Mouse (Mus musculus) neural tube, embryonic 14.5 days (tissue): Measurements from ENCODE around the gene B3gat3. TPM values are rescaled to one million over a fixed set of nuclear protein-coding genes. Genes with fewer than 3 reads are reported as not detected.
A peak's percentile ranks its signal among the peaks of the same experiment; 100 is the strongest.
"Not testable (repeated sequence)": the region's sequence is repeated elsewhere in the genome, so short reads cannot be mapped to it uniquely, and the experiment has no call there.

Source experiments
- ATAC-seq: fragments of 200-750 bp; cut with Nextera tagmentation; 2 replicates; pipeline ENCODE4 v1.8.0; 2017; ENCODE audit warnings: low read depth, mild to moderate bottlenecking, moderate TSS enrichment, moderate library complexity
- H3K27ac ChIP-seq: fragments of 300-500 bp; sonication (generic); 2 replicates; pipeline ENCODE4 v1.5.1; 2014; ENCODE audit warnings: low read depth, mild to moderate bottlenecking, control low read depth, low read length, moderate library complexity, mixed read lengths
- H3K27me3 ChIP-seq: fragments of 300-500 bp; sonication (generic); 2 replicates; pipeline ENCODE4 v1.6.1; 2014; ENCODE audit warnings: low read length; ENCODE audit not compliant: control insufficient read depth, insufficient read depth
- H3K36me3 ChIP-seq: fragments of 300-500 bp; sonication (generic); 2 replicates; pipeline ENCODE4 v1.6.1; 2014; ENCODE audit warnings: low read length, mixed read lengths; ENCODE audit not compliant: control insufficient read depth, insufficient read depth
- H3K4me1 ChIP-seq: fragments of 300-500 bp; sonication (generic); 2 replicates; pipeline ENCODE4 v1.6.1; 2014; ENCODE audit warnings: low read length; ENCODE audit not compliant: control insufficient read depth, insufficient read depth
- H3K4me2 ChIP-seq: fragments of 300-500 bp; sonication (generic); 2 replicates; pipeline ENCODE4 v1.6.1; 2014; ENCODE audit warnings: mild to moderate bottlenecking, low read depth, low read length, control low read depth
- H3K4me3 ChIP-seq: fragments of 300-500 bp; sonication (generic); 2 replicates; pipeline ENCODE4 v1.5.1; 2014; ENCODE audit warnings: low read depth, low read length, control low read depth, mixed read lengths
- H3K9ac ChIP-seq: fragments of 300-500 bp; sonication (generic); replicated peaks from 2 replicates; pipeline ENCODE4 v1.6.1; 2014; ENCODE audit warnings: low read depth, mild to moderate bottlenecking, control low read depth, low read length, mixed read lengths
- H3K9me3 ChIP-seq: fragments of 300-500 bp; sonication (generic); 2 replicates; pipeline ENCODE4 v1.6.1; 2016; ENCODE audit warnings: low read length; ENCODE audit not compliant: control insufficient read depth
- WGBS: fragments of 180-500 bp; shearing (Covaris S2); extraction: QIAGEN DNeasy Blood & Tissue Kit; methylation state at CpG from one replicate; pipeline ENCODE4 v1.1.7; 2014; 5-methylcytosine and 5-hydroxymethylcytosine counted together
- polyA plus RNA-seq: library from polyadenylated mRNA; unstranded; fragments of >200 nt; fragmentation: Nextera tagmentation; extraction: Ambion mirVana; gene quantifications from 2 replicates; pipeline ENCODE4 v1.2.1, GENCODE M21; 2014

Gene B3gat3
- polyA plus RNA-seq, 1 experiment from 2014 or later: 66.3 TPM

DNA sequence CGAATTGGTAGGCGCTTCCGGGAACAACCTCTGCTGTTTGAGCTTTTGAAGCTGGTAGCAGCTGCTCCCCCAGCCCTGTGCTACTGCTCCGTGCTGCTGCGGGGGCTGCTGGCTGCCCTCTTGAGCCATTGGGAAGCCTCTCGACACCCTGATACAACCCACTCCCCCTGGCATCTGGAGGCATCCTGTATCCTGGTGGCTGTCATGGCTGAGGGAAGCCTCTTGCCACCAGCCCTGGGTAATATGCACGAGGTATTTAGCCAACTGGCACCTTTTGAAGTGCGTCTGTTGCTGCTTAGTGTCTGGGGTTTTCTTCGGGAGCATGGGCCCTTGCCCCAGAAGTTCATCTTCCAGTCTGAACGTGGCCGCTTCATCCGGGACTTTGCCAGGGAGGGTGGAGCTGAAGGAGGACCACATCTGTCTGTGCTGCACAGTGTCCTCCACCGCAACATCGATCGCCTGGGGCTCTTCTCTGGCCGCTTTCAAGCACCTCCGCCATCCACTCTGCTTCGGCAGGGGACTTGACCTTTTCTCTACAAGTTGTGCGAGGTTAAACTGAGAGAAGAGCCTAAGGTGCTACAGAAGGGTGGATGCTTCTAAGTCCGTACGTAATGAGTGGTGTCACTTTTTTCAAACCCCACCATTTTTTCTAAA lies 22.8 kb upstream of the B3gat3 start:
- Histone ChIP-seq H3K4me3 (peak overlapping the region; percentile 76), H3K4me1 (peaks cover 26% of the 10 kb centered on the region), H3K27ac (peak overlapping the region; percentile 81), H3K4me2 (peak overlapping the region; percentile 77), H3K9ac (peak overlapping the region; percentile 44)
- ATAC-seq: peak; percentile 45
- not testable (repeated sequence) for H3K9me3 ChIP-seq, H3K27me3 ChIP-seq, H3K36me3 ChIP-seq
- WGBS: 19% methylated on average over 21 of the region's 21 CpGs

DNA sequence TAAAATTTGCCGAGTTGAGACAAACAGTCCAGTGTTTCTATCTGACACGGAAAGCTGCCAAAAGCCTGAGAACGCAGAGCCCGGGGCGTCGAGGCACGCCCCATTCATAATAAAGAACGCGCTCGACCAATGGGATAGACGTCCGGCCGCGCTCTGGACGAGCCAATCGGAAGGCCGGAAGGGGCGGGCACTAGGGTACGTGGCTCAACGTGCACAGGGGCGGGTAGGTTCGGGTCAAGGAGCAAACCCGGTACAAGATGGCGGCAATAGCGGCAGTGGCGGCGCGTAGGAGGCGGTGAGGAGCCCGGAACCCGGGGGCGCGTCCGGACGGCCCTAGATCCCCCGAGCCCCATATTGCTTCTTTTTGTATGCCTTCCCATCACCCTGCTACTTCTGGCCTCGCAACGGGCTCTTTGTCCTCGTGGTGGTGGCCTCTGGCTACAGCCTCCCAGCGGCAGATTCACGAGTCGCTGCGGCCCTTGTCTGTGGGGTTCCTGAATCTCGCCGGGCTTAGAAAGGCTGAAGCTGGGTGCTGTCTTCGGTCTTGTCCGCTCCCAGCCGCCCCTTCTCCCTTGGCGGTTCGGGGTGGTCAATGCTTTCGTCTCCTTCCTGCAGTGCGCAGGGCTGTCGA lies 22.2 kb upstream of the B3gat3 start, which contains the start of gene Ganab:
Gene Ganab (plus strand): TSS at position 207 of the 631 bp plus-strand sequence.
- Histone ChIP-seq H3K4me1 (peaks cover 23% of the 10 kb centered on the region), H3K27me3 (no peaks in the 10 kb centered on the region), H3K9ac (peak within 1 kb of the TSS; percentile 46), H3K4me3 (peak within 1 kb of the TSS; percentile 76), H3K9me3 (no peaks in the 10 kb centered on the region), H3K4me2 (peak within 1 kb of the TSS; percentile 77), H3K27ac (peak within 1 kb of the TSS; percentile 81), H3K36me3 (peaks cover 10% of the 10 kb centered on the region; the same call in 1 of the 2 replicates)
- WGBS: under 1% methylated on average over 49 of the region's 53 CpGs
- ATAC-seq: peak; percentile 99

DNA sequence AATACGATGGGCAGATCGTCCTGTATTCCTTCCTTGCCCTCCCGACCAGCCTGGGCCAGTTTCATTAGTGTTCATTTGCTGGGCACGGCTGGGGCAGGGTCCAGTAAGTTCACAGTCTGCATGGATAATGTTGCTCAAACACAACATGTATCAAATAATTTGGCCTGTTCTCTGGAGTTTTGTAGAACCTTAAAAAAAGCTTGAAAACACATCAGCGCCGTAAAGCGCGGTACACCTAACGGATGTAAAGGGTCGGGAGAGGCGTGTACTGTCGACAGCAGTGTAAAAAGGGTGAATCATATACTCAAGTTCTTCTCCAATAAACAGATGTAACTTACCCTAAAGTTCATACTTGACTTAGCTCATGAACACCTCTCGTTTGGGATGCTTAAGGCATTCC lies 21.6 kb upstream of the B3gat3 start:
- Histone ChIP-seq H3K36me3 (peaks cover 15% of the 10 kb centered on the region), H3K27me3 (no peaks in the 10 kb centered on the region), H3K9me3 (no peaks in the 10 kb centered on the region), H3K4me3 (peak overlapping the region; percentile 76), H3K9ac (peak overlapping the region; percentile 46), H3K4me2 (peak overlapping the region; percentile 77), H3K27ac (peak overlapping the region; percentile 81), H3K4me1 (peaks cover 20% of the 10 kb centered on the region)
- ATAC-seq: no peak
- 11% methylated on average over 13 of the region's 13 CpGs for WGBS

DNA sequence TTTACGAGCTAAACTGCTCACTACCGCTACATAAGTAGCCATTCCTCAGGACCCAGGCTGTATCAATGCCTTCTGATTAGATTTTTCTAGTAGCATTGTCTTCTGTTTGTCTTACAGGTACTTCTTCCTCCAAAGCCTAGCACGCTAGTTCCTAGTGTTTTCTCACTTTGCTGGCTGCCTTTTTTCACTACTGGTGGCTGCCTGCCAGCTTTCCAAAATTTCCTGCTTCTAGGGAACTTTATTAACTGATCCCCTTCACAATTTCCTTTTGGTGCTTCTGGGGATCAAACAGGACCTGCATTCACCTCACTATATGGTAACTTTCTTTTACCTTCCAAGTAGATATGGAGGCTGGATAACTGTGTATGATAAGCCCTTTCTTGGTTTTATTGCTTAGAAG lies 21.1 kb upstream of the B3gat3 start:
- H3K27me3 ChIP-seq: no peaks in the 10 kb centered on the region
- 53% methylated on average over 3 of the region's 3 CpGs for WGBS

DNA sequence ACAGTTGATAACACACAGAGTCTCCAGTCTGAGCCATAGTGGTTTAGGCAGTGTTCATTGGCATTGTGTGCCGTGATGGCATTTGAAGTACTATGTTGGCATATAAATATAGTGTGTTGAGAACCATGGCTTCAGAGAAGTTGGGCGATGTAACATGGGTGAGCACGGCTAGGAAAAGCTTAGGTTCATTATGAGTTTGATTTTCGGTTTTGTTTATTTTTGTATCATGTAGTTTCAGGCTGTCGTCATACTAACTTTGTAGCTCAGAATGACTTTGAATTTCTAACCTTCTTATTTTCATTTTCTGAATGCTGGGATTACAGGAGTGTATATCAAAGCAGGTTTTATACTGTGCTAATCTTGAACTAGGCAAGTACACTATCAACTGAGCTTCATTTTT lies 16.8 kb upstream of the B3gat3 start:
- Histone ChIP-seq H3K4me3 (no peak overlapping the region), H3K9ac (no peak overlapping the region), H3K27ac (no peak overlapping the region), H3K27me3 (no peaks in the 10 kb centered on the region), H3K4me2 (no peak overlapping the region), H3K9me3 (no peaks in the 10 kb centered on the region), H3K4me1 (peaks cover 10% of the 10 kb centered on the region; the same call in 1 of the 2 replicates), H3K36me3 (peaks cover 49% of the 10 kb centered on the region)
- no peak for ATAC-seq
- 96% methylated on average over 5 of the region's 5 CpGs for WGBS

More for the DNA sequence above, 21.1 kb upstream of the B3gat3 start:
- Histone ChIP-seq H3K9me3 (no peaks in the 10 kb centered on the region), H3K36me3 (peaks cover 17% of the 10 kb centered on the region), H3K9ac (peak overlapping the region; percentile 46; the same call in 1 of the 2 replicates), H3K4me1 (peaks cover 20% of the 10 kb centered on the region), H3K27ac (no peak overlapping the region), H3K4me2 (peak overlapping the region; percentile 77), H3K4me3 (peak overlapping the region; percentile 76)
- ATAC-seq: no peak

DNA sequence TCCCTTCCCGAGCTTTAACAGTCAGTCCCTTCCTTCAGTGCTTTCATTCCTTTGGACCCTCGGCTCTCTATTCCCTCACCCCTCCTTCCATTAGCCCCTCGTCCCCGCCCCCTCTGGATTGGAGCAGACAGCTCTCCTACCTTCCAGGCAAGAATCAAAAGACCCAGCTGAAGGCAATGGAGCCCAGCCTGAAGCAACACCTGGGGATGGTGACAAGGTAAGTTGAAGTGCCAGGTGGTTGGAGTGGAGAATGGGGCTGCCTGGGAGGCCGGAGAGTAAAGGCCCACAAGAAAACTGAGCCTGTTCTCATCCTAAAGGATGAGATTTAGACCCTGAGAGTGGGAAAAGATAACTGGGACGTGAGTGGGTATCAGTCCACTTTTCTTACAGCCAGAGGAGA lies 11.6 kb upstream of the B3gat3 start:
- no peak for ATAC-seq
- Histone ChIP-seq H3K27ac (no peak overlapping the region), H3K4me2 (no peak overlapping the region), H3K4me3 (no peak overlapping the region), H3K9me3 (no peaks in the 10 kb centered on the region), H3K27me3 (no peaks in the 10 kb centered on the region), H3K36me3 (peaks cover 88% of the 10 kb centered on the region), H3K9ac (no peak overlapping the region), H3K4me1 (no peaks in the 10 kb centered on the region)
- WGBS: 89% methylated on average over 6 of the region's 6 CpGs

DNA sequence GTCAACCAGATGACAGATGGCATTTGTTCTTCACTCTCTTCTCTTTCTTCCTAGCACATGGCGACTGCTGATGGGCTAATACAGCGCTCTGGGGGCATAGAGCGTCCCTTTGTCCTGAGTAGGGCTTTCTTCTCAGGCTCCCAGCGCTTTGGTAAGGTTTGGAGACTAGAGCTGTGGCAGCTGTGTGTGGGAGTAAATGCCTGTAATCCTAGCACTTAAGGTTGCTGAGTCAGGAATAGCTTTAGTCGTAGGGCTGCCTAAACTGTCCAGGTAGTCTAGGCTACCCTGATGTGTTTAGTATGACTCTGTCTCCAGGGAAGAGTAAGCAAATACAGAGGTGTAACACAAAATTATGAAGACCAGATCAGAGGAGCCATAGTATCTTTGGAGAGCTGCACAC lies 8.4 kb upstream of the B3gat3 start:
- WGBS: 92% methylated on average over 5 of the region's 5 CpGs
- no peak overlapping the region for H3K9ac ChIP-seq
- no peaks in the 10 kb centered on the region for H3K4me1 ChIP-seq
- no peak overlapping the region for H3K4me2 ChIP-seq
- H3K4me3 ChIP-seq: no peak overlapping the region
- no peak for ATAC-seq
- no peaks in the 10 kb centered on the region for H3K27me3 ChIP-seq
- peaks cover 84% of the 10 kb centered on the region for H3K36me3 ChIP-seq
- no peaks in the 10 kb centered on the region for H3K9me3 ChIP-seq
- H3K27ac ChIP-seq: no peak overlapping the region

DNA sequence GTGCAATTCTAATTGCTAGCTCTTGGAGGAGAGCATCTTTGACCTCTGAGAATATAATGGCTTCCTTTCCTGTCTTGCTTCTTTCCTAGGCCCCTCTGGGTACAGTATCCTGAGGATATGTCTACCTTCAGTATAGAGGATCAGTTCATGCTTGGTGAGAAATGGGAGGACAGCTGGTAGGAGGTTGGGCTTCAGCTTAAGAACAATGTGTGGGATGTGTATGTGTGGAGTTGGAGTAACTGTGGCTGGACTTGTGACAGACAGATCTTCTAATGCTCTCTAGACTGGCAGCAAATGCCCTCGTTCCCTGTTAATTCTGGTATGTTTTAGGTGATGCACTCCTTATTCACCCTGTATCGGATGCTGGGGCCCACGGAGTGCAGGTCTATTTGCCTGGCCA lies 6.0 kb upstream of the B3gat3 start:
- Histone ChIP-seq H3K27ac (no peak overlapping the region), H3K4me1 (no peaks in the 10 kb centered on the region), H3K9me3 (no peaks in the 10 kb centered on the region), H3K4me2 (no peak overlapping the region), H3K27me3 (no peaks in the 10 kb centered on the region), H3K9ac (no peak overlapping the region), H3K4me3 (no peak overlapping the region), H3K36me3 (peaks cover 60% of the 10 kb centered on the region)
- WGBS: 94% methylated on average over 3 of the region's 3 CpGs
- no peak for ATAC-seq

DNA sequence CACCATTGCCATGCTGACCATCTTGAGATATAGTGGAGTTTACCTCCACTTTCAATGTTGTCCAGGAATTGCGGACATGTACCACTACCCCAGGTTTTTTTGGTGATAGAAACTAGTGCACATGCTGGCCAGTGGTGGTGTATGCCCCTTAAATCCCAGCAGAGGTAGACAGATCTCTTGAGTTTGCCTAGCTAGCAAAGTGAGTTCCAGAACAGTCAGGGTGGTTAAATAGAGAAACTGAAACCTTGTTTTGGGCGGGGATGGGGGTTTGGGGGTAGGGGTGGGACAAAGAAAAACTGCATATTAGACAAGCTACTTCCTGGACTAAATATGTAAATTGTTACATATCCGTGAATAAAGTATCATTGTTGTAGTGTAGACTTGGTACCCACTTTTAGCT lies 1.2 kb upstream of the B3gat3 start:
- WGBS: 95% methylated on average over 3 of the region's 3 CpGs
- H3K4me3 ChIP-seq: no peak overlapping the region
- peaks cover 15% of the 10 kb centered on the region; the same call in 1 of the 2 replicates for H3K4me1 ChIP-seq
- peaks cover 22% of the 10 kb centered on the region for H3K36me3 ChIP-seq
- H3K9me3 ChIP-seq: no peaks in the 10 kb centered on the region
- H3K27me3 ChIP-seq: no peaks in the 10 kb centered on the region
- H3K9ac ChIP-seq: no peak overlapping the region
- ATAC-seq: no peak
- no peak overlapping the region for H3K27ac ChIP-seq
- H3K4me2 ChIP-seq: no peak overlapping the region
